Mouse (Mus musculus) lung, adult 2 months (tissue): ENCODE measurements around the gene Rnf166. TPM values are rescaled to one million over a fixed set of nuclear protein-coding genes. Genes with fewer than 3 reads are reported as not detected.

ENCODE experiments used
- DNase-seq: peaks from one replicate; pipeline ENCODE4 v3.0.0; 2022
- H3K4me1 ChIP-seq: fragments of 200-500 bp; 2 replicates; pipeline ENCODE4 v1.6.1; 2011; ENCODE audit warnings: low read length; ENCODE audit not compliant: control insufficient read depth, insufficient read depth
- H3K4me3 ChIP-seq: fragments of 200-500 bp; replicated peaks from 2 replicates; pipeline ENCODE3; 2011; ENCODE audit warnings: low read depth, mild to moderate bottlenecking, control low read depth, low read length; ENCODE audit errors: extremely low read depth
- CTCF ChIP-seq: fragments of 200-500 bp; IDR thresholded peaks from 2 replicates; pipeline ENCODE4 v1.5.1; 2011; ENCODE audit warnings: mild to moderate bottlenecking, low read length, control low read depth; ENCODE audit not compliant: insufficient read depth
- POLR2A ChIP-seq: fragments of 200-500 bp; IDR thresholded peaks from 2 replicates; pipeline ENCODE4 v1.6.1; 2011; ENCODE audit warnings: low read depth, mild to moderate bottlenecking, control low read depth, low read length, borderline replicate concordance; ENCODE audit errors: extremely low read depth
- WGBS: fragments of 180-500 bp; shearing (Covaris S2); methylation state at CpG from one replicate; pipeline ENCODE4 v1.1.7; 2018; 5-methylcytosine and 5-hydroxymethylcytosine counted together
- polyA plus RNA-seq: library from polyadenylated mRNA; depleted of rRNA; stranded (reverse); fragments of >200 nt; gene quantifications from 2 replicates; pipeline ENCODE4 v1.2.3, GENCODE M21; 2012

Rnf166 gene
- polyA plus RNA-seq, 1 experiment, result 93.2 TPM

- Histone ChIP-seq H3K4me3 (no peak overlapping the region), H3K4me1 (peaks cover 12% of the 10 kb centered on the region)
- WGBS, result 50% methylated on average over 7 of the region's 7 CpGs
- no peak for DNase-seq
- TF ChIP-seq CTCF (no peak), POLR2A (no peak)
Measured at GRCm38 (mm10) chr8:122512392-122512791, 36.5 kb upstream of the Rnf166 start.

- no peak for DNase-seq
- WGBS, result 60% methylated on average over 16 of the region's 16 CpGs
- Histone ChIP-seq H3K4me1 (peaks cover 7% of the 10 kb centered on the region), H3K4me3 (no peak overlapping the region)
- TF ChIP-seq POLR2A (no peak), CTCF (no peak)
Measured at GRCm38 (mm10) chr8:122511552-122511951, 35.7 kb upstream of the Rnf166 start.

DNA sequence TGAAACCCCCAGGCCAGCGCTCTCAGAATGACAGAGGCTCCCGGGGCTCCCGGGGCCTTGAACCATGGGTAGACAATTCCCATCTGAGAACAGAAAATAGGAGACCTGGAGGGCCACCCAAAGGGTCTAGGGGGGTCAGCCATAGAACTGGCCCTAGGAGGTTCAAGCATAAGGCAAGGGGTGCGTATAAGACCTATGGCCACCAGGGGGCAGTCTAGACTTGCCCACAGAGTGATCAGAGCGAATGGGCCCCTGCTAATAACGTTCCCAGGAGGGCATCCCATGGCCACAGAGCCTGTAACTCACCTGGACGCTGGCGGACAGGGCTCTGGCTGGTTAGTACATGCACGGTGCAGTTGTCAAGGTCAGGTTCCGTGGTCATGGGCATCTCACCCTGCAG, 25.0 kb upstream of the Rnf166 start:
- peaks cover 2% of the 10 kb centered on the region; the same call in 1 of the 2 replicates for H3K4me1 ChIP-seq
- DNase-seq, result peak; percentile 79
- no peak overlapping the region for H3K4me3 ChIP-seq
- 30% methylated on average over 10 of the region's 10 CpGs for WGBS
- no peak for TF ChIP-seq POLR2A
- TF ChIP-seq CTCF, result peak; percentile 90

DNA sequence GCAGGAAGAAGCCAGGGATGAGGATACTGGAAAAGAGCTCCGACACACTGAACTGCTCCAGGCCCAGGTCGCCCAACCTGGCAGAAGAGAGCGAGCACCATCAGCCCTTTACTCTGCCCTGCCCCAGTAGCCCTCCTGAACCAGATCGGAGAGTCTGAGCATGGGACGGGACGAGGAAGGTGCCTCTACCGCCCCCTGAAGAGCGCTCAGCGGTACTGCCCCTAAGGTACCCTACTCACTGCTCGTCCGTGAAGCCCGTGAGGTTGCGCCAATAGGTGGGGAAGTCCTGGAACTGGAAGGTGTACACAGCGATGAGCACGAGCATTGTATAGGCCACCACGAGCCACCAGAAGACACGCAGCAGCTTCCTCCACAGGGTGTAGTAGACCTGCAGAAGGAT, 22.0 kb upstream of the Rnf166 start:
- 61% methylated on average over 17 of the region's 17 CpGs for WGBS
- Histone ChIP-seq H3K4me3 (no peak overlapping the region), H3K4me1 (peaks cover 2% of the 10 kb centered on the region; the same call in 1 of the 2 replicates)
- DNase-seq, result no peak
- no peak for TF ChIP-seq POLR2A
- 0 out of 2 replicates have a peak, but pooled peaks have one; percentile 18 for TF ChIP-seq CTCF

- no peak for DNase-seq
- TF ChIP-seq CTCF, result peak; percentile 11; the same call in 1 of the 2 replicates
- TF ChIP-seq POLR2A, result no peak
- Histone ChIP-seq H3K4me1 (peaks cover 2% of the 10 kb centered on the region; the same call in 1 of the 2 replicates), H3K4me3 (no peak overlapping the region)
- 60% methylated on average over 12 of the region's 12 CpGs for WGBS
Measured at GRCm38 (mm10) chr8:122497016-122497734, 21.3 kb upstream of the Rnf166 start.

DNA sequence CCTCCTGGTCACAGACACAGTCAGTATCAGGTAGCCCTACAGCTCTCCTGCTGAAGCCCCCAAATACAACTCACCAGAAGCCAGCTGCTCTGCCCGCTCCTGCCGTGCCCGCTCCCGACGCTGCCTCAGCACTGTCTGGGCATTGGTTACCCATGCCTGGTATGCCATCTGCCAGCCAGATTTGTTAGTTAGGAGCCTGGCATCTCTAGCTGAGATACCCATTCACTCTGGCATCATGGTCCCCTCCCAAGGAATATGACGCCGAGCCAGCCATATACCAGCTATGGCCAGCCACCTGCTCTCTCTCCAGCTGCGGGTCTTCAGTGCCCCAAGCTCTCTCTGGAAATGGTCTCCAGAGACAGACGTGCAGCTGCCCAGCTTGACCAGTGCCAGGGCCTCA, 12.5 kb upstream of the Rnf166 start:
- no peak for DNase-seq
- TF ChIP-seq POLR2A (no peak), CTCF (no peak)
- Histone ChIP-seq H3K4me1 (no peaks in the 10 kb centered on the region), H3K4me3 (no peak overlapping the region)
- 97% methylated on average over 9 of the region's 9 CpGs for WGBS

DNA sequence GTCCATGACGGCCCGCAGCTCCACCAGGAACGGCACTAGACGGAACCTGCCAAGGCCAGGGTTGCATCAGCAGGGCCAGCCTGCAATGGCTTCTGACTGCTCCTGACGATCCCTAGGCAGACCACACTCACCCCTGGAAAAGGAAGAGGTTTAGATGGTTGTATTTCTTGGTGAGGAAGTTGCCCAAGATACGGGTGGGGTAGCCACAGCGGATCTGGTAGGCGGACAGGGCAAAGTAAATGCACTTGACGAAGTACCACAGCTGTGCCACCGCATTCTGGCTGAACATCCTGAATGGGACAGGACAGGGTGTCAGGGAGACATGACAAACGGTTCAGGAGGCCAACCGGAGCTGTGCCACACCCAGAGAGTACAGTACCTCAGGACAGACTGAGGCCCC, 9.0 kb upstream of the Rnf166 start:
- Histone ChIP-seq H3K4me3 (no peak overlapping the region), H3K4me1 (no peaks in the 10 kb centered on the region)
- DNase-seq, result no peak
- TF ChIP-seq CTCF, result no peak
- no peak for TF ChIP-seq POLR2A
- WGBS, result 73% methylated on average over 12 of the region's 12 CpGs

DNA sequence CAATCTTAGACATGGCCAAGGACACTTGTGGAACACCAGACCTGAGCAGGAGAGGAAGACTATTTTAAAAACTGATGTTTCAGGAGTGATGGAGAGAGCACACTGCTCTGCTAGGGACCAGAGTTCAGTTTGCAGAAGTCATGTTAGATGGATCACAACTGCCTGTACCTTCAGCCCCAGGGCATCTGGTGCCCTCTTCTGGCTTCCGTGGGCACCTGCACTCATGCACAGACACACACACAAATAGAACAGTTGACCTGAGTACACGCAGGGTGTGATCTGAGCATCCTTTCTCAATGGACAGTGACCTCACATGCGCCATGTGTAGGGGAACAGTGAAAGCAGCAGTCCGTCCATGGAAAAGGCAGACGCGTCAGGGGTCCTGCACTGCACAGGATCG, 8.0 kb upstream of the Rnf166 start:
- Histone ChIP-seq H3K4me3 (no peak overlapping the region), H3K4me1 (no peaks in the 10 kb centered on the region)
- no peak for TF ChIP-seq POLR2A
- peak; percentile 35; the same call in 1 of the 2 replicates for TF ChIP-seq CTCF
- DNase-seq, result no peak
- 97% methylated on average over 7 of the region's 7 CpGs for WGBS

GRCm38 (mm10) chr8:122482448-122482847, 6.6 kb upstream of the Rnf166 start:
- WGBS, result 80% methylated on average over 8 of the region's 8 CpGs
- no peak overlapping the region for H3K4me3 ChIP-seq
- no peak for TF ChIP-seq POLR2A
- no peak for TF ChIP-seq CTCF

More at GRCm38 (mm10) chr8:122482448-122482847, 6.6 kb upstream of the Rnf166 start:
- no peaks in the 10 kb centered on the region for H3K4me1 ChIP-seq
- DNase-seq, result no peak
